Mouse (Mus musculus) liver, adult 2 months (tissue): Measurements from ENCODE around the gene Zkscan1.

ENCODE experiments used
- CTCF ChIP-seq: fragments of 200-500 bp; IDR thresholded peaks from 2 replicates; pipeline ENCODE4 v1.5.1; 2011; ENCODE audit warnings: low read depth, low read length, control low read depth
- POLR2A ChIP-seq: fragments of 200-500 bp; IDR thresholded peaks from 2 replicates; pipeline ENCODE4 v1.6.1; 2011; ENCODE audit warnings: low read length, control low read depth; ENCODE audit not compliant: insufficient read depth; ENCODE audit errors: extremely low read depth

DNA sequence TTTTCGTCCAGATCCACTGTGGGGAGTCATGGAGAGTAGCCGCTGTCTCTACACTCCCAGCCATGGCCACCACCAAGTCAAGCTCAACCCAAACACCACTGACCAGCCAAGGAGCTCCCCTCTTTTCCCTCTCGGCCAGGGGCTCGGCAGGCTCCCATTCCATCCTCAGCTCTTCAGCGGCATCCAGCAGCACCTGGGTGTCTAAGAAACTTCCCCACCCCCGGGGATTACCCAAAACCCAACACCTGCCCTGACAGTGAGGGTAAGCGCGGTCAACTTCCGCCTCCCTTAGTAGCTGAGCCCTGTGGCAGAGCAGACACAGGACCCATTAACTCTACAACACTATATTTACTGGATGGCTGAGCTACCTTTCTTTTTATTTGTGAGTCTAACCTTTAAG, 3.4 kb upstream of the Zkscan1 start:
- TF ChIP-seq CTCF = no peak
- TF ChIP-seq POLR2A = no peak
